Mouse (Mus musculus) layer of hippocampus, postnatal 25 days (tissue): ENCODE results near the gene Hectd4. TPM values are rescaled to one million over a fixed set of nuclear protein-coding genes. Genes with fewer than 3 reads are reported as not detected.
A peak's percentile ranks its signal among the peaks of the same experiment; 100 is the strongest.

Experiments used
- DNase-seq, 2 experiments: peaks; one replicate each; pipeline ENCODE4 v3.0.0; 2022; ENCODE audit warnings: mixed read lengths in 2 of 2, low spot score in 1 of 2; ENCODE audit errors: extremely low spot score in 1 of 2
- total RNA-seq, 2 experiments: library from RNA; stranded (reverse); gene quantifications; 2 replicates each; pipeline ENCODE4 v1.2.3; 2021

Hectd4 gene
- total RNA-seq, 2 experiments from 2014 or later, result 159 to 190 TPM

GRCm38 (mm10) chr5:121335426-121335825 lies 115.4 kb downstream of the Hectd4 start:
- DNase-seq, result no peak

GRCm38 (mm10) chr5:121336009-121336408 lies 116.0 kb downstream of the Hectd4 start:
- no peak for DNase-seq

GRCm38 (mm10) chr5:121336776-121337175 lies 116.8 kb downstream of the Hectd4 start:
- DNase-seq, result no peak

- no peak for DNase-seq
These were observed 119.7 kb downstream of the Hectd4 start for GRCm38 (mm10) chr5:121339507-121340230.

GRCm38 (mm10) chr5:121340965-121341473 lies 121.0 kb downstream of the Hectd4 start:
- no peak for DNase-seq

GRCm38 (mm10) chr5:121342490-121342889 lies 122.5 kb downstream of the Hectd4 start:
- DNase-seq, result no peak

- DNase-seq, result no peak
These were observed 124.0 kb downstream of the Hectd4 start for GRCm38 (mm10) chr5:121343997-121344396.

GRCm38 (mm10) chr5:121359229-121359628 lies 139.2 kb downstream of the Hectd4 start:
- DNase-seq, result no peak

GRCm38 (mm10) chr5:121361696-121362095 lies 141.7 kb downstream of the Hectd4 start:
- no peak for DNase-seq

- no peak for DNase-seq
These were observed 143.4 kb downstream of the Hectd4 start for GRCm38 (mm10) chr5:121363441-121363840.

- DNase-seq, result no peak
These were observed 146.6 kb downstream of the Hectd4 start for GRCm38 (mm10) chr5:121366449-121367225.

GRCm38 (mm10) chr5:121367255-121367654 lies 147.2 kb downstream of the Hectd4 start:
- no peak for DNase-seq

- DNase-seq, result no peak
These were observed 151.7 kb downstream of the Hectd4 start for GRCm38 (mm10) chr5:121371712-121372111.

GRCm38 (mm10) chr5:121374790-121375189 lies 154.8 kb downstream of the Hectd4 start:
- DNase-seq, result no peak

GRCm38 (mm10) chr5:121376972-121377371 lies 157.0 kb downstream of the Hectd4 start:
- DNase-seq, result peak in 1 of 2 experiments; percentile 61

GRCm38 (mm10) chr5:121378678-121379256 lies 158.7 kb downstream of the Hectd4 start:
- DNase-seq, result no peak

- DNase-seq, result no peak
These were observed 160.7 kb downstream of the Hectd4 start for GRCm38 (mm10) chr5:121380692-121381091.

- no peak for DNase-seq
These were observed 164.1 kb downstream of the Hectd4 start for GRCm38 (mm10) chr5:121383857-121384756.

GRCm38 (mm10) chr5:121384757-121385460 lies 164.9 kb downstream of the Hectd4 start:
- DNase-seq, result peak; percentile 30 to 41
